Mouse (Mus musculus) liver, postnatal 0 days (tissue): Measurements from ENCODE around the gene Tns2. TPM values are rescaled to one million over a fixed set of nuclear protein-coding genes. Genes with fewer than 3 reads are reported as not detected.

Experiments used
- ATAC-seq: fragments of 200-750 bp; cut with Nextera tagmentation; 2 replicates; pipeline ENCODE4 v1.8.0; 2017; ENCODE audit warnings: mild to moderate bottlenecking, moderate library complexity
- DNase-seq: peaks from one replicate; pipeline ENCODE4 v3.0.0-alpha.2; 2016
- H3K27ac ChIP-seq: fragments of 300-500 bp; sonication (generic); 2 replicates; pipeline ENCODE4 v1.5.1; 2014; ENCODE audit warnings: antibody characterized with exemption, moderate library complexity, mild to moderate bottlenecking, low read depth
- H3K27me3 ChIP-seq: fragments of 300-500 bp; sonication (generic); 2 replicates; pipeline ENCODE4 v1.6.1; 2014; ENCODE audit warnings: low read length, control low read depth, mixed read lengths; ENCODE audit not compliant: insufficient read depth
- H3K36me3 ChIP-seq: fragments of 300-500 bp; sonication (generic); replicated peaks from 2 replicates; pipeline ENCODE4 v1.6.1; 2014; ENCODE audit warnings: mild to moderate bottlenecking, control low read depth, low read length, moderate library complexity, mixed read lengths; ENCODE audit not compliant: insufficient read depth
- H3K4me1 ChIP-seq: fragments of 300-500 bp; sonication (generic); 2 replicates; pipeline ENCODE4 v1.6.1; 2014; ENCODE audit warnings: antibody characterized with exemption, mild to moderate bottlenecking, control low read depth; ENCODE audit not compliant: insufficient read depth
- H3K4me2 ChIP-seq: fragments of 300-500 bp; sonication (generic); 2 replicates; pipeline ENCODE4 v1.6.1; 2014; ENCODE audit warnings: low read depth, mild to moderate bottlenecking, low read length, moderate library complexity, mixed read lengths
- H3K4me3 ChIP-seq: fragments of 300-500 bp; sonication (generic); 2 replicates; pipeline ENCODE4 v1.5.1; 2014; ENCODE audit warnings: low read depth, low read length
- H3K9ac ChIP-seq: fragments of 300-500 bp; sonication (generic); replicated peaks from 2 replicates; pipeline ENCODE4 v1.6.1; 2014; ENCODE audit warnings: mild to moderate bottlenecking, moderate library complexity
- H3K9me3 ChIP-seq: fragments of 300-500 bp; sonication (generic); 2 replicates; pipeline ENCODE4 v1.6.1; 2016; ENCODE audit warnings: mild to moderate bottlenecking, control low read depth, low read length, mixed read lengths
- CTCF ChIP-seq: sonication (generic); IDR thresholded peaks from 2 replicates; pipeline ENCODE4 v1.5.1; 2016; ENCODE audit warnings: antibody characterized with exemption, low read depth
- EP300 ChIP-seq: IDR thresholded peaks from 2 replicates; pipeline ENCODE4 v1.6.1; 2016; ENCODE audit warnings: antibody characterized with exemption, low read depth, mild to moderate bottlenecking
- WGBS: fragments of 180-500 bp; shearing (Covaris S2); extraction: QIAGEN DNeasy Blood & Tissue Kit; methylation state at CpG from one replicate; pipeline ENCODE4 v1.1.7; 2014; ENCODE audit not compliant: insufficient replicate concordance; 5-methylcytosine and 5-hydroxymethylcytosine counted together
- polyA plus RNA-seq: library from polyadenylated mRNA; unstranded; fragments of >200 nt; fragmentation: Nextera tagmentation; extraction: Ambion mirVana; gene quantifications from 2 replicates; pipeline ENCODE4 v1.2.1, GENCODE M21; 2015

Tns2 gene
- polyA plus RNA-seq, 1 experiment from 2014 or later: 9.2 TPM

DNA sequence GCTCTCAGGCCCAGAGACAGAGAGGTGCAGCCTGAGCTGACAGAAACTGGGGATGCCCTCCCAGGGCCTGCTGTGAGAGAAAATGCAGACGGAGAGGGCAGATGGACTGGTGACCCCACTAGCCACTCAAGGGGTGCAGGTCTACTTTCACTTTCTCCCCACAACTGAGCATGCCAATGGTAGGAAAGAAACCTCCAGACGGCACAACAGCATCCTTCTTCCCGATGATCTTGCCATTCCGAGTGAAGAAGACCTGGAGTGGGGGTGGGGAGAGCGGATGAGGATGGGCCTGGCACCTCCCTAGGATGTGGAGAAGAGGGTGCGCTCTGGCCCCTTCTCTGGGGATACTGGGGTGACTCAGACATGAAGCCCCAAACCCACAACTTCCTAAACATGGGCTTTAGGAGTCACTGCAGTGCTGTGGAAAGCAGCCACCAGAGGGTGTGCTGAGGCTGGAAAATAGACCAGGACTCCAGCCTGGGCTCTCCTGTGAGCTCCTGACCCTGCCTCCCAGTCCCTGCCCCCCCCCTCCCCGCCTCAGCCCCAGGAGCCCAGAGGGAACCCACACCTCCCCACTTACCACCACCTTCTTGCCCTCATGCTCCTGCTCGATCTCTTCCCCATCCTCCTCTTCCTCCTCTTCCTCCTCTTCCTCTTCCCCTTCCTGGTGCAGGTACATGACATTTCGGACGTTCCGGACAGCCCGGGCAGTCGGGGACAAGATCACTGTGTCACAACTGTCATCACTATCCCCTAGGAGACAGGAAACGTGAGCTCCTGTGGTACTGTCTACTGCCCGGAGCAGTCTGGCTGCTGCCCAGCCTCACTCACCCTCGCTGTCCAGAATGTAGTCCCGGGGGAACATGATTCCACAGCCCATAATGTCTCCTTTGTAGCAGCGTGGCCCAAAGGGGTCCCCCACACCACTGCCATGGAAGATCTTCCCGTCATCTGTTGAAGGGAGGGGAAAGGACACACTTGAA is 17.5 kb downstream of the Tns2 start:
- Histone ChIP-seq H3K4me2 (no peak overlapping the region), H3K27ac (no peak overlapping the region), H3K4me1 (no peaks in the 10 kb centered on the region), H3K9me3 (no peaks in the 10 kb centered on the region), H3K9ac (no peak overlapping the region), H3K4me3 (no peak overlapping the region), H3K36me3 (peaks cover 35% of the 10 kb centered on the region), H3K27me3 (no peaks in the 10 kb centered on the region)
- TF ChIP-seq EP300 (no peak), CTCF (peak; percentile 57)
- 75% methylated on average over 19 of the region's 19 CpGs for WGBS
- DNase-seq (no peak), ATAC-seq (peak; percentile 38; the same call in 1 of the 2 replicates)

DNA sequence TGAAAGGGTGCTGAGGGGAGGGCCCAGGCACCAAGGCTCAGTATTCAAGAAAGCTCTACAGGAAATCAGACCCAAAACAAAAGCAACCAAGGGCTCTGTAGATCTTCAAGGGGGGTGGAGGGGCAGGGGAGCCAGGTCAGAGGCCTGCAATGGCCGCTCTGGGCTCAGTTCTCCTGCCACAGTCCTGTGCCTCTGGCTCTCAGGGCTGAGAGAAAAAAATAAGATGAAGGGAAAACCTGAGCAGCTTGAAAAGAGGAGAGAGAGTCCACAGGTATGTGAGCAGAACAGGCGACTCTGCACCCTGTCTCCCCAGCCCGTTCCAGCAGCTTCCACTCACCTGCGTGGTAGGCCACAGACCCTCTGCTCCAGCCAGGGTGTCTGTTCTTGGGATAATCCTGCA is 18.4 kb downstream of the Tns2 start:
- TF ChIP-seq CTCF: no peak
- TF ChIP-seq EP300: no peak
- Histone ChIP-seq H3K36me3 (peaks cover 35% of the 10 kb centered on the region), H3K4me3 (no peak overlapping the region), H3K9me3 (no peaks in the 10 kb centered on the region), H3K4me2 (no peak overlapping the region), H3K4me1 (no peaks in the 10 kb centered on the region), H3K27ac (no peak overlapping the region), H3K27me3 (no peaks in the 10 kb centered on the region), H3K9ac (no peak overlapping the region)
- no peak for ATAC-seq
- 89% methylated on average over 4 of the region's 4 CpGs for WGBS
- DNase-seq: no peak

DNA sequence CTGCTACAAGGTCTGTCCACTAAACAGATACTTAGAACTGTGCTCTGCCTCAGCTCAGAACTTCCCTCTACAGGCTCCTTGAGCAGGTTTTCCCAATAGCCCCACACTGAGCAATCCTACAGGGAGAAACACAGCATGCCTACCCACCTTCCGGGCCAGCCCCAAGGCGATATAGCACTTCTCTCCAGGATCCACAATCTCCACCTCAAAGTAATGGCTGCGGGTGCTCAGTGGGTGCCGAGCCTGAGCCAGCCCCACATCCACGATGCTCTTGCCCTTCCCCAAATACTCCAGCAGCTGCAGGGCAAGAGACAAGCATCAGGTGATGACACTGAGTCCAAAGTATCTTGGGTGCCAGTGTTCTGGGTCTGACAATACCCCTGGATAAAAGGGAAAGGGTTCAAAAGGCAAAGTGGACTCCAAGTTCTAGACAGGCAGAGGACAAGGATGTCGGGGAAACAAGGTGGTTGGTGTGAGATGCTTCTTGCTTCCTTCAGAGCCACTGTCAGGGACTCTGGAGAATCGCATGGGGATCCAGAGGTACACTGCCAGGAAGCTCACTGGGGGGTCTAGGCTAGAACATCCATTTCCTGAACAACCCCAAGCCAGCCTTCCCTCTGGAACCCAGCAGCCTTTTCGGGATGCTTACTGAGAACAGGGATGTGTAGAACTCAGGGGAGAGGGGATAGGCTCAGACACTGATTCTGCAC is 19.1 kb downstream of the Tns2 start:
- DNase-seq: no peak
- no peak overlapping the region for H3K4me2 ChIP-seq
- no peak overlapping the region for H3K9ac ChIP-seq
- H3K4me3 ChIP-seq: no peak overlapping the region
- WGBS: 83% methylated on average over 8 of the region's 8 CpGs
- TF ChIP-seq CTCF (no peak), EP300 (no peak)
- no peak for ATAC-seq
- H3K36me3 ChIP-seq: peaks cover 32% of the 10 kb centered on the region
- no peak overlapping the region for H3K27ac ChIP-seq
- no peaks in the 10 kb centered on the region for H3K9me3 ChIP-seq
- H3K4me1 ChIP-seq: no peaks in the 10 kb centered on the region
- no peaks in the 10 kb centered on the region for H3K27me3 ChIP-seq

DNA sequence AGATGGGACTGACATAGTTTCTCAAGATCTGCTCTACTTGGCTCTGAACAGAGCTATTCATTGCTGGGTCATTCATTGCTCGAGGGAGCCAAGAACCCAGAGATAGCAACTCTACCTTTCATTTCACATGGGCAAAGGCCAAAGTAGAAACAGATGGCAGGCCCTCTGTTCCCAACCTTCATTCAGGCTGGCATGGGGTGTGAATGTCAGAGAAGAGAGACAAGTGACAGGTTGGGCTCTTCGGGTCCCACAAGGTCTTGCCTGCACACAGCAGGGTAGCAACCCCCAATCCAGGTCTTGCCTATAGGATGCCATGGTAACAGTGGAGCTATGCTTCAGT is 19.6 kb downstream of the Tns2 start:
- H3K4me3 ChIP-seq: no peak overlapping the region
- DNase-seq (no peak), ATAC-seq (no peak)
- 80% methylated on average over 2 of the region's 2 CpGs for WGBS
- no peak overlapping the region for H3K9ac ChIP-seq
- TF ChIP-seq EP300 (no peak), CTCF (no peak)
- H3K4me2 ChIP-seq: no peak overlapping the region
- H3K9me3 ChIP-seq: no peaks in the 10 kb centered on the region
- H3K27me3 ChIP-seq: no peaks in the 10 kb centered on the region
- peaks cover 34% of the 10 kb centered on the region for H3K36me3 ChIP-seq
- H3K4me1 ChIP-seq: no peaks in the 10 kb centered on the region
- H3K27ac ChIP-seq: no peak overlapping the region

DNA sequence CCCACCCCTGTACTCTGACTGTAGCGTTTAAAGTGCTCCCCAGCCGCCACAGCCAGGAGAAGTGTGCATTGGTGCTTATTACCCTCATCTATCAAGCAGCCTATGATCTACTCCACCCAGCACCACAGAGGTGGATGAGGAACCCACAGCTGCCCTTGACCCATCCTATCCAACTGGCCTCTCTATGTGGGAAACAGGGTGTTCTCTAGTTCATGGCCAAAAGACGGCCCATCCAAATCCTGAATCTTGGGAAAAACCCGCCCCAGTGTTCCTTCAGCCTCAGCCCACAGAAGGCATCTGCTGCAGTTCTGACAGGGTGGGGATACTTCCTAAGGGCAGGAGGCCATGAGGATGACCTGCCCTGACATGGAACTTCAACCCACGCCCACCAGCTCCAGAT is 20.3 kb downstream of the Tns2 start:
- no peaks in the 10 kb centered on the region for H3K4me1 ChIP-seq
- no peak overlapping the region for H3K4me3 ChIP-seq
- 85% methylated on average over 5 of the region's 5 CpGs for WGBS
- H3K4me2 ChIP-seq: no peak overlapping the region
- TF ChIP-seq EP300 (no peak), CTCF (no peak)
- no peaks in the 10 kb centered on the region for H3K27me3 ChIP-seq
- no peak overlapping the region for H3K9ac ChIP-seq
- H3K9me3 ChIP-seq: no peaks in the 10 kb centered on the region
- peaks cover 35% of the 10 kb centered on the region for H3K36me3 ChIP-seq
- no peak for DNase-seq
- H3K27ac ChIP-seq: no peak overlapping the region
- ATAC-seq: no peak

DNA sequence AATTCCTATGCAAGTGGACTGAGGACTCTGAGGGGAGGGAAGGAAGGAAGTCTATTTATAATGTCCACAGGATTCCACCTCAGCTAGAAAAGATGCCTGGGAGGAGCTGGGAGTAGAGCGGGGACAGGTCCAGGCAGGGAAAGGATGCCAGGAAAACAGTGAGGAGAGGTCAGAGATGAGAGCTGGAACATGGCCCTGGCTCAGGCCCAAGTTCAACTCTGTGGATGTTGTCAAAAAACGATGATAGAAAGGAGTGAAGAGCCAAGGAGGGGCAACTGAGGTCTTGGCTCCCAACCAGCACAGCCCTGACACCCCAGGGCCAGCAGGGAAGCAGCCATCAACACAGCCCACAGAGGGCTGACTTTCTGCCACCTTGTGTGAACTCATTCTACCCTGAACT is 26.1 kb downstream of the Tns2 start:
- Histone ChIP-seq H3K4me2 (no peak overlapping the region), H3K4me3 (no peak overlapping the region), H3K36me3 (peaks cover 31% of the 10 kb centered on the region), H3K27ac (no peak overlapping the region), H3K9ac (no peak overlapping the region), H3K4me1 (no peaks in the 10 kb centered on the region), H3K27me3 (no peaks in the 10 kb centered on the region), H3K9me3 (no peaks in the 10 kb centered on the region)
- WGBS: 47% methylated on average over 2 of the region's 2 CpGs
- ATAC-seq (no peak; the same call in 1 of the 2 replicates), DNase-seq (no peak)
- no peak for TF ChIP-seq EP300
- TF ChIP-seq CTCF: no peak
